Mouse (Mus musculus) MEL (cell line): ENCODE measurements around the gene Atp5h. TPM values are rescaled to one million over a fixed set of nuclear protein-coding genes. Genes with fewer than 3 reads are reported as not detected.
A peak's percentile ranks its signal among the peaks of the same experiment; 100 is the strongest.

Experiments
- DNase-seq: peaks from one replicate; pipeline ENCODE4 v3.0.0; 2011; ENCODE audit warnings: low read depth, low spot score
- H3K27ac ChIP-seq: 2 replicates; pipeline ENCODE4 v1.5.1; 2012; ENCODE audit warnings: low read depth, mild to moderate bottlenecking, control low read depth, low read length, moderate library complexity; ENCODE audit not compliant: control insufficient read depth
- H3K27me3 ChIP-seq, 2 experiments: fragments of 150-350 bp in 1 of 2; sonication (generic) in 1 of 2; 2 replicates each; pipeline ENCODE4 v1.6.1; 2012; ENCODE audit warnings: low read length in 2 of 2, mild to moderate bottlenecking in 2 of 2, improper control_type of control experiment in 1 of 2, moderate library complexity in 1 of 2; ENCODE audit not compliant: insufficient read depth in 2 of 2, control insufficient read depth in 1 of 2
- H3K36me3 ChIP-seq, 2 experiments: 2 replicates each; pipeline ENCODE4 v1.6.1; 2012 to 2014; ENCODE audit warnings: low read length in 2 of 2, improper control_type of control experiment in 1 of 2, inconsistent platforms in 1 of 2, mild to moderate bottlenecking in 1 of 2; ENCODE audit not compliant: insufficient read depth in 2 of 2, control insufficient read depth in 1 of 2
- H3K4me1 ChIP-seq, 2 experiments: fragments of 150-350 bp in 1 of 2; sonication (generic) in 1 of 2; 2 replicates each; pipeline ENCODE4 v1.6.1; 2012; ENCODE audit warnings: low read length in 2 of 2, improper control_type of control experiment in 1 of 2, mild to moderate bottlenecking in 1 of 2; ENCODE audit not compliant: insufficient read depth in 2 of 2, control insufficient read depth in 1 of 2
- H3K4me3 ChIP-seq, 2 experiments: fragments of 150-350 bp in 1 of 2; sonication (generic) in 1 of 2; 2 replicates each; pipeline ENCODE4 v1.5.1; 2012; ENCODE audit warnings: low read depth in 2 of 2, low read length in 2 of 2, mild to moderate bottlenecking in 2 of 2, moderate library complexity in 2 of 2, control low read depth in 1 of 2, improper control_type of control experiment in 1 of 2; ENCODE audit not compliant: control insufficient read depth in 1 of 2, insufficient read depth in 1 of 2
- H3K79me2 ChIP-seq: 2 replicates; pipeline ENCODE4 v1.6.1; 2012; ENCODE audit warnings: mild to moderate bottlenecking, low read length, moderate library complexity; ENCODE audit not compliant: control insufficient read depth, poor library complexity, insufficient read depth
- H3K9ac ChIP-seq: 2 replicates; pipeline ENCODE4 v1.6.1; 2012; ENCODE audit warnings: low read depth, mild to moderate bottlenecking, control low read depth, low read length, moderate library complexity; ENCODE audit not compliant: control insufficient read depth, poor library complexity, severe bottlenecking
- H3K9me3 ChIP-seq: fragments of 150-350 bp; sonication (generic); replicated peaks from 2 replicates; pipeline ENCODE4 v1.6.1; 2012; ENCODE audit warnings: mild to moderate bottlenecking, low read length, improper control_type of control experiment, moderate library complexity; ENCODE audit not compliant: insufficient read depth
- BHLHE40 ChIP-seq: IDR thresholded peaks from 2 replicates; pipeline ENCODE4 v1.6.1; 2012; ENCODE audit warnings: low read depth, mild to moderate bottlenecking, inconsistent platforms, low read length, improper control_type of control experiment, borderline replicate concordance
- E2F4 ChIP-seq: IDR thresholded peaks from 2 replicates; pipeline ENCODE4 v1.6.1; 2011; ENCODE audit warnings: low read depth, low read length, improper control_type of control experiment, borderline replicate concordance
- EP300 ChIP-seq, 2 experiments: IDR thresholded peaks; 2 replicates each; pipeline ENCODE4 v1.6.1; 2011; ENCODE audit warnings: improper control_type of control experiment in 2 of 2, low read length in 2 of 2, low read depth in 1 of 2, mild to moderate bottlenecking in 1 of 2
- GABPA ChIP-seq: IDR thresholded peaks from 2 replicates; pipeline ENCODE4 v1.6.1; 2012; ENCODE audit warnings: low read depth, mild to moderate bottlenecking, inconsistent platforms, low read length, improper control_type of control experiment, moderate library complexity
- MAFK ChIP-seq: IDR thresholded peaks from 2 replicates; pipeline ENCODE4 v1.6.1; 2011; ENCODE audit warnings: low read depth, mild to moderate bottlenecking, low read length, improper control_type of control experiment, borderline replicate concordance
- MAX ChIP-seq: IDR thresholded peaks from 2 replicates; pipeline ENCODE4 v1.6.1; 2011; ENCODE audit warnings: low read length, improper control_type of control experiment
- MAZ ChIP-seq: IDR thresholded peaks from 2 replicates; pipeline ENCODE4 v1.6.1; 2012; ENCODE audit warnings: low read depth, mild to moderate bottlenecking, inconsistent platforms, low read length, improper control_type of control experiment
- MXI1 ChIP-seq: IDR thresholded peaks from 2 replicates; pipeline ENCODE4 v1.6.1; 2011; ENCODE audit warnings: mild to moderate bottlenecking, low read depth, low read length, improper control_type of control experiment
- NRF1 ChIP-seq: IDR thresholded peaks from 2 replicates; pipeline ENCODE4 v1.6.1; 2014; ENCODE audit warnings: low read depth, mild to moderate bottlenecking, inconsistent platforms, low read length, improper control_type of control experiment, moderate library complexity; ENCODE audit not compliant: poor library complexity, insufficient read depth, severe bottlenecking
- POLR2A ChIP-seq, 2 experiments: IDR thresholded peaks; 2 replicates each; pipeline ENCODE4 v1.6.1; 2011 to 2012; ENCODE audit warnings: low read length in 2 of 2, mild to moderate bottlenecking in 2 of 2, control low read depth in 1 of 2, improper control_type of control experiment in 1 of 2, low read depth in 1 of 2, moderate library complexity in 1 of 2; ENCODE audit not compliant: control insufficient read depth in 1 of 2, insufficient read depth in 1 of 2, poor library complexity in 1 of 2
- POLR2AphosphoS2 ChIP-seq: IDR thresholded peaks from 2 replicates; pipeline ENCODE4 v1.6.1; 2011; ENCODE audit warnings: low read length, improper control_type of control experiment
- POLR2AphosphoS5 ChIP-seq: IDR thresholded peaks from 2 replicates; pipeline ENCODE4 v1.6.1; 2012; ENCODE audit warnings: low read depth, borderline replicate concordance, mild to moderate bottlenecking, inconsistent platforms, low read length, moderate library complexity, mixed read lengths
- RCOR1 ChIP-seq: IDR thresholded peaks from 2 replicates; pipeline ENCODE4 v1.6.1; 2012; ENCODE audit warnings: low read depth, mild to moderate bottlenecking, inconsistent platforms, low read length, improper control_type of control experiment
- SIN3A ChIP-seq: IDR thresholded peaks from 2 replicates; pipeline ENCODE4 v1.6.1; 2012; ENCODE audit warnings: low read length, improper control_type of control experiment, inconsistent platforms
- TAL1 ChIP-seq: IDR thresholded peaks from 2 replicates; pipeline ENCODE4 v1.6.1; 2012; ENCODE audit warnings: mild to moderate bottlenecking, inconsistent platforms, low read length, moderate library complexity, mixed read lengths
- TBP ChIP-seq: IDR thresholded peaks from 2 replicates; pipeline ENCODE4 v1.8.0; 2011; ENCODE audit warnings: low read depth, low read length, improper control_type of control experiment
- TCF12 ChIP-seq: IDR thresholded peaks from 2 replicates; pipeline ENCODE4 v1.6.1; 2014; ENCODE audit warnings: low read depth, mild to moderate bottlenecking, inconsistent platforms, low read length, improper control_type of control experiment, moderate library complexity
- UBTF ChIP-seq: IDR thresholded peaks from 2 replicates; pipeline ENCODE4 v1.6.1; 2012; ENCODE audit warnings: low read depth, mild to moderate bottlenecking, inconsistent platforms, low read length, improper control_type of control experiment, moderate library complexity, borderline replicate concordance; ENCODE audit not compliant: insufficient read depth
- ZC3H11A ChIP-seq: IDR thresholded peaks from 2 replicates; pipeline ENCODE4 v1.6.1; 2012; ENCODE audit warnings: low read depth, mild to moderate bottlenecking, inconsistent platforms, low read length, improper control_type of control experiment
- ZMIZ1 ChIP-seq: IDR thresholded peaks from 2 replicates; pipeline ENCODE4 v1.6.1; 2012; ENCODE audit warnings: low read depth, mild to moderate bottlenecking, inconsistent platforms, low read length, improper control_type of control experiment, moderate library complexity
- polyA plus RNA-seq, 2 experiments: library from polyadenylated mRNA; stranded (reverse) in 1 of 2; unstranded in 1 of 2; fragments of >175 nt in 1 of 2; fragments of >200 nt in 1 of 2; gene quantifications; 2 replicates each; pipeline versions ENCODE4 v1.2.1 to v1.2.4; 2012; ENCODE audit warnings: low replicate concordance in 2 of 2, low read depth in 1 of 2; ENCODE audit not compliant: insufficient read length in 2 of 2, insufficient read depth in 1 of 2, missing spikeins in 1 of 2
- total RNA-seq: library from RNA; depleted of rRNA; stranded (reverse); fragments of 300-350 nt; gene quantifications from 2 replicates; pipeline ENCODE4 v1.2.3, GENCODE M21; 2012

Atp5h gene
- total and polyA plus RNA-seq, 3 experiments: 525 to 1,715 (median 706) TPM

GRCm38 (mm10) chr11:115370368-115370767 is 49.4 kb downstream of the Atp5h start:
- TF ChIP-seq TBP (no peak), EP300 (IDR thresholded peaks at IDR 0.05; ENCODE audit: low read depth in 1 of 2, low read length in 2 of 2) (peak; percentile 21 to 37; a peak in 2 of 4 replicates), SIN3A (no peak), ZMIZ1 (no peak), RCOR1 (peak; percentile 98), TAL1 (peak; percentile 42; the same call in 1 of the 2 replicates), TCF12 (peak; percentile 63; the same call in 1 of the 2 replicates)
- H3K27ac ChIP-seq: no peak overlapping the region
- H3K4me1 ChIP-seq: peaks cover 3 to 7% of the 10 kb centered on the region in 2 experiments; a peak in 3 of 4 replicates
- H3K4me3 ChIP-seq: no peak overlapping the region
- H3K9ac ChIP-seq: no peak overlapping the region
- no peaks in the 10 kb centered on the region for H3K9me3 ChIP-seq
- peak; percentile 42 for DNase-seq
- no peaks in the 10 kb centered on the region for H3K79me2 ChIP-seq
- H3K27me3 ChIP-seq: peaks cover 3 to 7% of the 10 kb centered on the region in 2 experiments; a peak in 3 of 4 replicates
- H3K36me3 ChIP-seq: peaks cover 0 to 5% of the 10 kb centered on the region in 2 experiments; a peak in 2 of 4 replicates

GRCm38 (mm10) chr11:115367395-115367944 is 52.3 kb downstream of the Atp5h start, which contains the start of gene Hid1:
TSS of gene Hid1 (minus strand) at chr11:115367756.
- DNase-seq: peak; percentile 85
- H3K27me3 ChIP-seq: no peaks in the 10 kb centered on the region; a peak in 2 of 4 replicates

More at GRCm38 (mm10) chr11:115367395-115367944, 52.3 kb downstream of the Atp5h start, which contains the start of gene Hid1:
- Histone ChIP-seq H3K4me1 (peaks cover 3 to 9% of the 10 kb centered on the region in 2 experiments; a peak in 3 of 4 replicates), H3K79me2 (no peaks in the 10 kb centered on the region), H3K9ac (peak within 1 kb of the TSS; percentile 54), H3K4me3 (peak within 1 kb of the TSS; percentile 52 to 71), H3K27ac (no peak within 1 kb of the TSS), H3K36me3 (peaks cover 0 to 5% of the 10 kb centered on the region in 2 experiments; a peak in 2 of 4 replicates), H3K9me3 (no peaks in the 10 kb centered on the region)
- TF ChIP-seq TCF12: peak; percentile 18; the same call in 1 of the 2 replicates
- no peak for TF ChIP-seq NRF1
- peak; percentile 53 for TF ChIP-seq MXI1
- peak; percentile 29; the same call in 1 of the 2 replicates for TF ChIP-seq BHLHE40
- peak; percentile 58; the same call in 1 of the 2 replicates for TF ChIP-seq MAZ
- TF ChIP-seq E2F4: no peak
- no peak for TF ChIP-seq ZMIZ1
- TF ChIP-seq UBTF: no peak
- TF ChIP-seq POLR2AphosphoS5: no peak
- TF ChIP-seq POLR2A (IDR thresholded peaks at IDR 0.05; ENCODE audit: control insufficient read depth in 1 of 2, insufficient read depth in 1 of 2, low read depth in 1 of 2, low read length in 2 of 2, poor library complexity in 1 of 2): 0 out of 4 replicates have a peak, but pooled peaks of 1 of the 2 experiments have one; percentile 41
- no peak for TF ChIP-seq POLR2AphosphoS2
- TF ChIP-seq TAL1: no peak
- TF ChIP-seq MAFK: no peak
- TF ChIP-seq ZC3H11A: no peak
- no peak for TF ChIP-seq GABPA
- 0 out of 2 replicates have a peak, but pooled peaks have one; percentile 36 for TF ChIP-seq MAX
